Mouse (Mus musculus) layer of hippocampus, adult 11-12 months (tissue): ENCODE measurements around the gene Coro1c.

Source experiments
- DNase-seq: peaks from one replicate; pipeline ENCODE4 v3.0.0; 2022; ENCODE audit warnings: low spot score

Coro1c gene

GRCm38 (mm10) chr5:113924608-113925007, 16.1 kb upstream of the Coro1c start:
- DNase-seq, result no peak

- DNase-seq, result no peak
These were observed 13.0 kb upstream of the Coro1c start for GRCm38 (mm10) chr5:113921310-113922166.

GRCm38 (mm10) chr5:113919060-113919459, 10.5 kb upstream of the Coro1c start:
- no peak for DNase-seq

- DNase-seq, result peak; percentile 48
These were observed 10.1 kb upstream of the Coro1c start for GRCm38 (mm10) chr5:113918654-113919053.

GRCm38 (mm10) chr5:113910705-113911104, 2.1 kb upstream of the Coro1c start:
- no peak for DNase-seq

- DNase-seq, result no peak
These were observed 1.6 kb upstream of the Coro1c start for GRCm38 (mm10) chr5:113910065-113910701.

GRCm38 (mm10) chr5:113907786-113908567, 581 bp downstream of the Coro1c start:
- peak; percentile 58 for DNase-seq

GRCm38 (mm10) chr5:113906958-113907735, 1.4 kb downstream of the Coro1c start:
- DNase-seq, result no peak

- no peak for DNase-seq
These were observed 3.6 kb downstream of the Coro1c start for GRCm38 (mm10) chr5:113904987-113905386.

- no peak for DNase-seq
These were observed 5.6 kb downstream of the Coro1c start for GRCm38 (mm10) chr5:113902983-113903382.

GRCm38 (mm10) chr5:113902017-113902416, 6.5 kb downstream of the Coro1c start:
- no peak for DNase-seq

- DNase-seq, result no peak
These were observed 7.4 kb downstream of the Coro1c start for GRCm38 (mm10) chr5:113901074-113901571.

GRCm38 (mm10) chr5:113899543-113899942, 9.0 kb downstream of the Coro1c start:
- no peak for DNase-seq

GRCm38 (mm10) chr5:113892005-113892404, 16.6 kb downstream of the Coro1c start:
- DNase-seq, result no peak

- no peak for DNase-seq
These were observed 17.7 kb downstream of the Coro1c start for GRCm38 (mm10) chr5:113890874-113891273.

- DNase-seq, result no peak
These were observed 18.6 kb downstream of the Coro1c start for GRCm38 (mm10) chr5:113889912-113890311.

- no peak for DNase-seq
These were observed 19.2 kb downstream of the Coro1c start for GRCm38 (mm10) chr5:113889181-113889906.

GRCm38 (mm10) chr5:113888186-113888795, 20.3 kb downstream of the Coro1c start:
- no peak for DNase-seq

GRCm38 (mm10) chr5:113887132-113887531, 21.4 kb downstream of the Coro1c start:
- no peak for DNase-seq

- no peak for DNase-seq
These were observed 22.9 kb downstream of the Coro1c start for GRCm38 (mm10) chr5:113885623-113886022.
